Mouse (Mus musculus) forebrain, embryonic 14.5 days (tissue): ENCODE measurements around the gene 1810010H24Rik. TPM values are rescaled to one million over a fixed set of nuclear protein-coding genes. Genes with fewer than 3 reads are reported as not detected.
A peak's percentile ranks its signal among the peaks of the same experiment; 100 is the strongest.
"Not testable (repeated sequence)": the region's sequence is repeated elsewhere in the genome, so short reads cannot be mapped to it uniquely, and the experiment has no call there.

Experiments used
- ATAC-seq: fragments of 200-750 bp; cut with Nextera tagmentation; 2 replicates; pipeline ENCODE4 v1.8.0; 2017; ENCODE audit warnings: mild to moderate bottlenecking, moderate library complexity
- DNase-seq: peaks from one replicate; pipeline ENCODE4 v3.0.0-alpha.2; 2015; ENCODE audit warnings: low spot score
- H3K27ac ChIP-seq: fragments of 300-500 bp; sonication (generic); 2 replicates; pipeline ENCODE4 v1.5.1; 2014; ENCODE audit warnings: low read depth, mild to moderate bottlenecking, control low read depth, low read length, moderate library complexity
- H3K27me3 ChIP-seq: fragments of 300-500 bp; sonication (generic); replicated peaks from 2 replicates; pipeline ENCODE4 v1.6.1; 2014; ENCODE audit warnings: low read length, control low read depth, mixed read lengths; ENCODE audit not compliant: control insufficient read depth, insufficient read depth
- H3K36me3 ChIP-seq: fragments of 300-500 bp; sonication (generic); 2 replicates; pipeline ENCODE4 v1.6.1; 2014; ENCODE audit warnings: low read length, control low read depth; ENCODE audit not compliant: control insufficient read depth, insufficient read depth
- H3K4me1 ChIP-seq: fragments of 300-500 bp; sonication (generic); 2 replicates; pipeline ENCODE4 v1.6.1; 2014; ENCODE audit warnings: antibody characterized with exemption, low read length, control low read depth; ENCODE audit not compliant: control insufficient read depth, insufficient read depth
- H3K4me2 ChIP-seq: fragments of 300-500 bp; sonication (generic); 2 replicates; pipeline ENCODE4 v1.6.1; 2014; ENCODE audit warnings: mild to moderate bottlenecking, control low read depth, low read length
- H3K4me3 ChIP-seq: fragments of 300-500 bp; sonication (generic); 2 replicates; pipeline ENCODE4 v1.5.1; 2014; ENCODE audit warnings: low read depth, low read length, control low read depth
- H3K9ac ChIP-seq: fragments of 300-500 bp; sonication (generic); 2 replicates; pipeline ENCODE4 v1.6.1; 2014; ENCODE audit warnings: mild to moderate bottlenecking, low read length, control low read depth, moderate library complexity
- H3K9me3 ChIP-seq: fragments of 300-500 bp; sonication (generic); replicated peaks from 2 replicates; pipeline ENCODE4 v1.6.1; 2016; ENCODE audit warnings: low read length, control low read depth, mixed read lengths; ENCODE audit not compliant: control insufficient read depth
- WGBS: fragments of 180-500 bp; shearing (Covaris S2); extraction: QIAGEN DNeasy Blood & Tissue Kit; methylation state at CpG from one replicate; pipeline ENCODE4 v1.1.7; 2014; 5-methylcytosine and 5-hydroxymethylcytosine counted together
- polyA plus RNA-seq: library from polyadenylated mRNA; unstranded; fragments of >200 nt; fragmentation: Nextera tagmentation; extraction: Ambion mirVana; gene quantifications from 2 replicates; pipeline ENCODE4 v1.2.1, GENCODE M21; 2014

The 1810010H24Rik gene
- polyA plus RNA-seq, 1 experiment from 2014 or later: 4.6 TPM

GRCm38 (mm10) chr11:107046766-107047620 is 21.5 kb downstream of the 1810010H24Rik start:
- peaks cover 47% of the 10 kb centered on the region for H3K36me3 ChIP-seq
- H3K9ac ChIP-seq: no peak overlapping the region
- H3K4me1 ChIP-seq: no peaks in the 10 kb centered on the region
- H3K27ac ChIP-seq: no peak overlapping the region
- 89% methylated on average over 15 of the region's 15 CpGs for WGBS
- no peak overlapping the region for H3K4me2 ChIP-seq
- H3K27me3 ChIP-seq: no peaks in the 10 kb centered on the region
- ATAC-seq (no peak), DNase-seq (no peak)
- no peak overlapping the region for H3K4me3 ChIP-seq
- no peaks in the 10 kb centered on the region for H3K9me3 ChIP-seq

GRCm38 (mm10) chr11:107054870-107055269 is 29.4 kb downstream of the 1810010H24Rik start:
- H3K27me3 ChIP-seq: no peaks in the 10 kb centered on the region
- no peaks in the 10 kb centered on the region for H3K9me3 ChIP-seq
- DNase-seq (no peak), ATAC-seq (no peak)
- no peak overlapping the region for H3K9ac ChIP-seq
- no peak overlapping the region for H3K4me2 ChIP-seq
- H3K4me1 ChIP-seq: no peaks in the 10 kb centered on the region
- no peak overlapping the region for H3K4me3 ChIP-seq
- 92% methylated on average over 6 of the region's 6 CpGs for WGBS
- H3K27ac ChIP-seq: no peak overlapping the region
- peaks cover 82% of the 10 kb centered on the region for H3K36me3 ChIP-seq

GRCm38 (mm10) chr11:107057391-107057790 is 31.9 kb downstream of the 1810010H24Rik start:
- H3K27me3 ChIP-seq: no peaks in the 10 kb centered on the region
- H3K9me3 ChIP-seq: no peaks in the 10 kb centered on the region
- H3K4me2 ChIP-seq: no peak overlapping the region
- H3K4me3 ChIP-seq: no peak overlapping the region
- 93% methylated on average over 6 of the region's 6 CpGs for WGBS
- no peak overlapping the region for H3K9ac ChIP-seq
- no peaks in the 10 kb centered on the region for H3K4me1 ChIP-seq
- H3K36me3 ChIP-seq: peaks cover 96% of the 10 kb centered on the region
- ATAC-seq (no peak), DNase-seq (no peak)
- H3K27ac ChIP-seq: no peak overlapping the region

GRCm38 (mm10) chr11:107059634-107060033 is 34.2 kb downstream of the 1810010H24Rik start:
- DNase-seq, H3K4me1 ChIP-seq, ATAC-seq, H3K9me3 ChIP-seq, H3K27me3 ChIP-seq, H3K27ac ChIP-seq, H3K9ac ChIP-seq, H3K4me2 ChIP-seq, H3K4me3 ChIP-seq: not testable (repeated sequence)
- peaks cover 96% of the 10 kb centered on the region for H3K36me3 ChIP-seq
- WGBS: 93% methylated on average over 3 of the region's 3 CpGs

- 83% methylated on average over 1 of the region's 1 CpGs for WGBS
- Histone ChIP-seq H3K36me3 (peaks cover 96% of the 10 kb centered on the region), H3K9me3 (no peaks in the 10 kb centered on the region), H3K4me1 (no peaks in the 10 kb centered on the region), H3K27ac (no peak overlapping the region), H3K4me3 (no peak overlapping the region), H3K27me3 (no peaks in the 10 kb centered on the region), H3K9ac (no peak overlapping the region), H3K4me2 (no peak overlapping the region)
- DNase-seq (no peak), ATAC-seq (no peak)
Measured at GRCm38 (mm10) chr11:107060941-107061340, 35.5 kb downstream of the 1810010H24Rik start.

GRCm38 (mm10) chr11:107063067-107063466 is 37.6 kb downstream of the 1810010H24Rik start:
- no peaks in the 10 kb centered on the region for H3K9me3 ChIP-seq
- H3K4me3 ChIP-seq: no peak overlapping the region
- no peak overlapping the region for H3K4me2 ChIP-seq
- H3K27me3 ChIP-seq: no peaks in the 10 kb centered on the region
- no peak overlapping the region for H3K9ac ChIP-seq
- H3K4me1 ChIP-seq: no peaks in the 10 kb centered on the region
- H3K27ac ChIP-seq: no peak overlapping the region
- H3K36me3 ChIP-seq: peaks cover 97% of the 10 kb centered on the region
- 77% methylated on average over 3 of the region's 3 CpGs for WGBS
- ATAC-seq (no peak), DNase-seq (no peak)

- 84% methylated on average over 1 of the region's 1 CpGs for WGBS
- no peaks in the 10 kb centered on the region for H3K4me1 ChIP-seq
- H3K9ac ChIP-seq: no peak overlapping the region
- peaks cover 88% of the 10 kb centered on the region for H3K36me3 ChIP-seq
- ATAC-seq (no peak), DNase-seq (peak; percentile 21)
- H3K27ac ChIP-seq: no peak overlapping the region
- no peaks in the 10 kb centered on the region for H3K27me3 ChIP-seq
- no peak overlapping the region for H3K4me2 ChIP-seq
- no peaks in the 10 kb centered on the region for H3K9me3 ChIP-seq
- no peak overlapping the region for H3K4me3 ChIP-seq
Measured at GRCm38 (mm10) chr11:107064590-107064989, 39.1 kb downstream of the 1810010H24Rik start.

GRCm38 (mm10) chr11:107065216-107065785 is 39.8 kb downstream of the 1810010H24Rik start:
- DNase-seq: no peak
- WGBS: 91% methylated on average over 11 of the region's 11 CpGs

More at GRCm38 (mm10) chr11:107065216-107065785, 39.8 kb downstream of the 1810010H24Rik start:
- H3K4me2 ChIP-seq: no peak overlapping the region
- H3K4me1 ChIP-seq: no peaks in the 10 kb centered on the region
- no peaks in the 10 kb centered on the region for H3K27me3 ChIP-seq
- H3K9ac ChIP-seq: no peak overlapping the region
- no peaks in the 10 kb centered on the region for H3K9me3 ChIP-seq
- no peak overlapping the region for H3K4me3 ChIP-seq
- peaks cover 86% of the 10 kb centered on the region for H3K36me3 ChIP-seq
- no peak overlapping the region for H3K27ac ChIP-seq
- no peak for ATAC-seq
